Mouse (Mus musculus): Measurements from ENCODE around the gene Gm3336.

DNA sequence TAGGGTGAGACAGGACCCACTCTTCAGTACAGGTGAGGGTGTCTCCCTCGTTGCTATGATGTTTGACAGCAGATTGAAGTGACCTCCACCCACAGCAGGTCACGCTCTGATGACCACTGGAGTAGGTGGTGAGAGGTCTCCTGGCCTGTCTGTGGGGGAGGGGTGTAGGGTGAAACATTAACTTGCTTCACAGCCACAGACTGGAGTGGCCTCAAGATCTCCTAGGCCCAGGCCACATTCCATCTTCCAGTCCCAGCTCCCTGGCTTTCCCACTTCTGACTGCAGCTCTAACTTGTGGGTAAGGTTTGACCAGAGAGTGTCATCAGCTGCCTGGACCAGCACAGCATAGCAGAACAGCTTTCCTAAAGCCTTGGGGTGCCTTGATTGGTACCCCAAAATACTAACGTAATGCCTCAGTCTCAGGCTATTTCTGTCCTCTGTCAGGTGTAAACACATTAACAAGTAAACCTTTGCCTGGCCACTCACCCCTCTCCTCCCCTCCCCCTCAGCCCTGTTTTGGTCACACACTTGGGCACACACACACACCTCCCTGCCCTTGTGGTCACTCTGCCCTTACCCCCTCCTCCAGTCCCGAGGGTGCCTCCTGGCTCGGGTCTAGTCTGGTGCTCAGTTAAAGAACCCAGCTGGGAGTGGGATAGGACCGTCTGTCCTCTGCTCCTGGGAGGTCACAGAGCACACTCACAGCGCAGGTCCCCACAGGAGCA lies 5.3 kb downstream of the Gm3336 start, which contains the start of gene Pde4c:
- TF ChIP-seq CTCF (IDR thresholded peaks at IDR 0.05): no peak
- TF ChIP-seq EP300 (IDR thresholded peaks at IDR 0.05): peak; percentile 38; the same call in 1 of the 2 replicates
